ENCODE assay signal across 24 mouse cellular contexts in genomic region chr7:111676483-111676882, GRCm38 (mm10).
DNase-seq lines count a peak whose midpoint lies in the region; ATAC-seq lines count a peak whose summit lies in the region.
"Had no signal": no experiment of that assay in that cellular context is flagged by ENCODE, and none has a peak within 500 bp of the region (broad histone marks: within the 10 kb centered on the region; RNA-seq: fewer than 3 reads in every experiment).

No protein-coding gene starts in this region.

- peak; percentile 66 for ATAC-seq in heart, embryonic 12.5 days (ENCODE audit: insufficient number of reproducible peaks, low FRiP score)
- ATAC-seq in granulocyte monocyte progenitor cell, adult 5-6 weeks (replicated peaks; ENCODE audit: poor library complexity, severe bottlenecking) = no peak
- ATAC-seq: CD4-positive, CD25-positive, alpha-beta regulatory T cell, adult 4 months; forebrain, embryonic 14.5 days; forebrain, postnatal 0 days; intestine, postnatal 0 days had no signal

- H3K9ac ChIP-seq in heart, embryonic 12.5 days = no peak overlapping the region
- H3K9ac ChIP-seq: embryonic facial prominence, embryonic 12.5 days; embryonic facial prominence, embryonic 15.5 days; forebrain, postnatal 0 days; hindbrain, embryonic 12.5 days; hindbrain, embryonic 15.5 days had no signal

- peak overlapping the region; percentile 34; the same call in 1 of the 2 replicates for H3K27ac ChIP-seq in heart, embryonic 12.5 days (ENCODE audit: poor library complexity, severe bottlenecking)
- H3K27ac ChIP-seq: embryonic facial prominence, embryonic 12.5 days; embryonic facial prominence, embryonic 15.5 days; gastrocnemius, adult 2 months; hindbrain, embryonic 12.5 days; hindbrain, embryonic 15.5 days had no signal

- H3K4me3 ChIP-seq in heart, embryonic 12.5 days = no peak overlapping the region
- H3K4me3 ChIP-seq: embryonic facial prominence, embryonic 12.5 days; embryonic facial prominence, embryonic 15.5 days; gastrocnemius, adult 2 months; hindbrain, embryonic 12.5 days; hindbrain, embryonic 15.5 days had no signal

- intact Hi-C loops in heart, postnatal 14 days (cut with DNase I) = no loop called here
- intact Hi-C loops in heart, postnatal 25 days (cut with DNase I) = no loop called here

- no peaks in the 10 kb centered on the region for H3K36me3 ChIP-seq in heart, embryonic 12.5 days
- H3K36me3 ChIP-seq: embryonic facial prominence, embryonic 12.5 days; embryonic facial prominence, embryonic 15.5 days; hindbrain, embryonic 12.5 days; hindbrain, embryonic 15.5 days had no signal

- DNase-seq in heart, adult 18-20 months = peak; percentile 38 to 52
- DNase-seq in heart, postnatal 14 days = no peak
- DNase-seq in heart, postnatal 25 days (ENCODE audit: low spot score) = no peak
- DNase-seq in retina, postnatal 1 day = peak; percentile 32
- no peak for DNase-seq in retina, embryonic 14.5 days (ENCODE audit: low spot score)
- DNase-seq in heart, postnatal 4 days = peak; percentile 18
- DNase-seq: adrenal gland, adult 8-10 months; adrenal gland, postnatal 36 days; cerebellum, adult 18-20 months; cerebellum, adult 9-10 months; cerebellum, postnatal 14 days; forebrain, postnatal 0 days; gastrocnemius, adult 2 months; gastrocnemius, postnatal 14 days; kidney, adult 2 months had no signal

- 33% methylated on average over 3 of the region's 3 CpGs for WGBS in heart, embryonic 12.5 days

- H3K4me2 ChIP-seq in heart, embryonic 12.5 days = no peak overlapping the region
- H3K4me2 ChIP-seq: embryonic facial prominence, embryonic 12.5 days; embryonic facial prominence, embryonic 15.5 days; hindbrain, embryonic 12.5 days; hindbrain, embryonic 15.5 days had no signal

- 0 out of 2 replicates have a peak, but pooled peaks cover 3% of the 10 kb centered on the region for H3K9me3 ChIP-seq in heart, embryonic 12.5 days (replicated peaks)
- H3K9me3 ChIP-seq: embryonic facial prominence, embryonic 12.5 days; embryonic facial prominence, embryonic 15.5 days; hindbrain, embryonic 12.5 days; hindbrain, embryonic 15.5 days had no signal

- no peaks in the 10 kb centered on the region for H3K27me3 ChIP-seq in heart, embryonic 12.5 days (replicated peaks)
- H3K27me3 ChIP-seq: embryonic facial prominence, embryonic 12.5 days; embryonic facial prominence, embryonic 15.5 days; hindbrain, embryonic 12.5 days; hindbrain, embryonic 15.5 days had no signal

- peaks cover 40% of the 10 kb centered on the region for H3K4me1 ChIP-seq in heart, embryonic 12.5 days (replicated peaks)
- H3K4me1 ChIP-seq: embryonic facial prominence, embryonic 12.5 days; embryonic facial prominence, embryonic 15.5 days; hindbrain, embryonic 12.5 days had no signal

Comparison
In these comparisons a context has a peak if more than half of its experiments do, and no peak if none do; other contexts are left out.
1. DNase-seq: peak in heart, adult 18-20 months (2 of 2), retina, postnatal 1 day (single experiment) and heart, postnatal 4 days (single experiment); none in heart, postnatal 14 days (0 of 2), heart, postnatal 25 days (single experiment) and retina, embryonic 14.5 days (single experiment).